Mouse (Mus musculus) kidney, embryonic 15.5 days (tissue): ENCODE data around the gene Abca3. TPM values are rescaled to one million over a fixed set of nuclear protein-coding genes. Genes with fewer than 3 reads are reported as not detected.

Source experiments
- ATAC-seq: fragments of 200-750 bp; cut with Nextera tagmentation; replicated peaks from 2 replicates; pipeline ENCODE4 v1.8.0; 2017; ENCODE audit warnings: moderate TSS enrichment; ENCODE audit not compliant: low FRiP score
- H3K27ac ChIP-seq: fragments of 300-500 bp; sonication (generic); 2 replicates; pipeline ENCODE4 v1.5.1; 2015; ENCODE audit warnings: mild to moderate bottlenecking, inconsistent platforms
- H3K27me3 ChIP-seq: fragments of 300-500 bp; sonication (generic); 2 replicates; pipeline ENCODE4 v1.6.1; 2015; ENCODE audit warnings: inconsistent platforms
- H3K36me3 ChIP-seq: fragments of 300-500 bp; sonication (generic); 2 replicates; pipeline ENCODE4 v1.6.1; 2015; ENCODE audit warnings: inconsistent platforms
- H3K4me1 ChIP-seq: fragments of 300-500 bp; sonication (generic); 2 replicates; pipeline ENCODE4 v1.6.1; 2015; ENCODE audit warnings: inconsistent platforms
- H3K4me2 ChIP-seq: fragments of 300-500 bp; sonication (generic); 2 replicates; pipeline ENCODE4 v1.6.1; 2015; ENCODE audit warnings: moderate library complexity, mild to moderate bottlenecking, inconsistent platforms
- H3K4me3 ChIP-seq: fragments of 300-500 bp; sonication (generic); replicated peaks from 2 replicates; pipeline ENCODE4 v1.5.1; 2015; ENCODE audit warnings: mild to moderate bottlenecking, inconsistent platforms
- H3K9ac ChIP-seq: fragments of 300-500 bp; sonication (generic); 2 replicates; pipeline ENCODE4 v1.6.1; 2015; ENCODE audit warnings: mild to moderate bottlenecking, inconsistent platforms
- H3K9me3 ChIP-seq: fragments of 300-500 bp; sonication (generic); replicated peaks from 2 replicates; pipeline ENCODE4 v1.6.1; 2016; ENCODE audit warnings: inconsistent platforms
- WGBS: fragments of 180-500 bp; shearing (Covaris S2); methylation state at CpG from one replicate; pipeline ENCODE4 v1.1.7; 2015; ENCODE audit warnings: mixed read lengths; 5-methylcytosine and 5-hydroxymethylcytosine counted together
- polyA plus RNA-seq: library from polyadenylated mRNA; unstranded; fragments of >200 nt; fragmentation: Nextera tagmentation; extraction: Ambion mirVana; gene quantifications from 2 replicates; pipeline ENCODE4 v1.2.1, GENCODE M21; 2015

Gene Abca3
- polyA plus RNA-seq, 1 experiment from 2014 or later, result 17.4 TPM

DNA sequence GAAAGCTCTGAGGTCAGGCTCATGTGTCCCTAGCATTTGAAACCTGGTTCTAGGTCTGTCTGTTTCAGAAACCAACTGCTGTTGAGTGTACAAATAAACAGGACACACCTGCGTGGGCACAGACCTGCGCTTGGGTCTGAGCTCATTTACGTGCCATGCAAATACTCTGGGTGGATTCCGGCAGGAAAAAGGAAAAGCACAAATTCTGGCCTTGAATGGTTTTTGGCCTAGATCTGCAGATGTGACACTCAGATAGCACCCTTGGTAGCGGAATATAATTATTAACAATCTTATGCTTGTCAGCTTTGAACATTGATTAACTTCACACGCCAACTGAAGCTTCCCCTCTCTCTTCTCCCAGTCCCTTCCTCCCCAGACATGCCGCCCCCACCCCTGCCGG, 3.5 kb downstream of the Abca3 start:
- 63% methylated on average over 8 of the region's 8 CpGs for WGBS

DNA sequence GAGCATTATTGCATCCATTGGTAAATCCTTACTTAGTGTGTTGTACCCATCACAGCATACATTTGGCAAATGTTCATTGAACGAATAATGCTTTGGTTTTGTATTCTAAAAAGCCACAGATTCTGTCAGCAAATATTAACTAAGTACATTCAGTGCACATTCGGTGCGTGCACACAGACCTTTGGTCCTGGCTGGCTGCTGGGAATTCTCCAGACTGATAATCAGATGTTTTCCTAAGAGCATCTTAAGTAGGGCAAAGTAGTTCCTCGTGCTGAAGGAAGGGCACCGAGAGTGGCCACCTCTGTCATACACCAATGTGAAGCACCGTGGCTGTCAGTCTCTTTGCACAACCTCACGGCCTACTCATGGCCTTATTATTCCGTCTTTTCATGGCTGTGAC, 7.3 kb downstream of the Abca3 start:
- Histone ChIP-seq H3K4me1 (peaks cover 8% of the 10 kb centered on the region; the same call in 1 of the 2 replicates), H3K36me3 (0 out of 2 replicates have a peak, but pooled peaks cover 1% of the 10 kb centered on the region), H3K4me3 (no peak overlapping the region), H3K27ac (0 out of 2 replicates have a peak overlapping the region, but pooled peaks have one; percentile 19), H3K9ac (no peak overlapping the region), H3K9me3 (no peaks in the 10 kb centered on the region), H3K27me3 (no peaks in the 10 kb centered on the region), H3K4me2 (no peak overlapping the region)
- no peak for ATAC-seq
- WGBS, result 91% methylated on average over 8 of the region's 8 CpGs

More for the DNA sequence above, 3.5 kb downstream of the Abca3 start:
- Histone ChIP-seq H3K4me1 (peaks cover 30% of the 10 kb centered on the region), H3K27me3 (peaks cover 14% of the 10 kb centered on the region), H3K4me3 (no peak overlapping the region), H3K9ac (no peak overlapping the region), H3K27ac (no peak overlapping the region), H3K36me3 (no peaks in the 10 kb centered on the region), H3K9me3 (no peaks in the 10 kb centered on the region), H3K4me2 (no peak overlapping the region)
- ATAC-seq, result no peak

DNA sequence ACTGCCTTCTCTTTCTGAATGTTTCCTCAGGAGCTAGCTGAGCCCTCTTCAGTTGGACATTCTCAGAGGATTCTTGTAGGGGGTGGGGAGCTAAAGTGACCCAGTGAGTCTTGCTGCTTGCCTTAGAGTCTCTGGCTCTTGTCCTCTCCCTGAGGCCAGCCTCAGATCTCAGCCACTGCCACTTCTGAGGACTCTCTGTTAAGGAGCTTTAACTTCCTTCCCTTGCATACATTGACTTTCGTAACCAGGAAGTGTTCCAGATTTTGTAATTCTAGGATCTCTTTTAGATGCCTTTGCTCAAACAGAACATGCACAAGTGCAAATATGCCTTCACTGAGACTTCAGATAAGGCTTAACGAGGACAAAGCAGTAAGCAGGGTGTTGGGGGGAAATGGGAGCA, 8.2 kb downstream of the Abca3 start:
- 0 out of 2 replicates have a peak overlapping the region, but pooled peaks have one; percentile 19 for H3K27ac ChIP-seq
- WGBS, result 76% methylated on average over 2 of the region's 2 CpGs

DNA sequence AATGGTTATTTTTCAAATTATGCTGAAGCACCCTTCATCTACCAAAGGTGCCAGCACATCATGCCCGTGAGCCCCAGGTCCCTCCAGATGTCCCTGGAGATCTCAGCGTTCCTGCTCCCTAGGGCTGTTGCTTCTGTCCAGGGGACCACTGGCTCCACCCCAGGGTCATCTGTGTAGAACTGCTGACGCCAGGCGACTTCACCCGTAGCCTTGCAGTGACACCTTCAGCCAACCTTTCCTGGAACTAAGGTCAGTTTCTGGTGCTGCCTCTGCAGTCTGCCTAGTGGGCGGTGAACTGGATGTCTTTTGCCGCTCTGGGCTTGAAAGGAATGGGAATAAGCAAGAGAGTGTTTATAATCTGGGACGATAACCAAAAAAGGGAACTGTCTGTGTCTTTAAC, 9.1 kb downstream of the Abca3 start:
- 0 out of 2 replicates have a peak, but pooled peaks have one; percentile 15 for ATAC-seq
- Histone ChIP-seq H3K4me3 (no peak overlapping the region), H3K27ac (no peak overlapping the region), H3K9ac (no peak overlapping the region), H3K27me3 (no peaks in the 10 kb centered on the region), H3K36me3 (peaks cover 3% of the 10 kb centered on the region; the same call in 1 of the 2 replicates), H3K4me1 (peaks cover 8% of the 10 kb centered on the region; the same call in 1 of the 2 replicates), H3K9me3 (no peaks in the 10 kb centered on the region), H3K4me2 (no peak overlapping the region)
- WGBS, result 81% methylated on average over 8 of the region's 8 CpGs

More for the DNA sequence above, 8.2 kb downstream of the Abca3 start:
- Histone ChIP-seq H3K36me3 (0 out of 2 replicates have a peak, but pooled peaks cover 3% of the 10 kb centered on the region), H3K4me1 (peaks cover 8% of the 10 kb centered on the region; the same call in 1 of the 2 replicates), H3K27me3 (no peaks in the 10 kb centered on the region), H3K9me3 (no peaks in the 10 kb centered on the region), H3K4me2 (no peak overlapping the region), H3K4me3 (no peak overlapping the region), H3K9ac (no peak overlapping the region)
- no peak for ATAC-seq

DNA sequence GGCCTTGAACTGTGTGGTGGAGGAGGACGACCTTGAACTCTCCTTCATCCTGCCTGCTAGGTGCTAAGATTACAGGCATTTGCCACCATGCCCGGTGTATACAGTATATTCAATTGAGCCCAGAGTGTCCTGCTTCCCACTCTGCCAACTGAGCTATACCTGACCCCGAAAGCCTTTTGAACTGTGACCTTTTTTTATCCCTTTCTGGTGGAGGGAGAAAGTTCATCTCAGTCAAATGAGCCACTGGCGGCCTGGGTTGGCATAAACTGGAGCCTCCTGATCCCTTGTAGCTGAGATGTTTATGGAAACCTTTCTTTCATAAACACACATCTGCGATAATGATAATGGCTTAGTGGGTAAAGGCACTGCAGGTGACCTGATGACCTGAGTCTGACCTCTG, 9.5 kb downstream of the Abca3 start:
- ATAC-seq, result no peak
- WGBS, result 82% methylated on average over 5 of the region's 5 CpGs
- Histone ChIP-seq H3K27ac (no peak overlapping the region), H3K9ac (no peak overlapping the region), H3K4me2 (no peak overlapping the region), H3K9me3 (no peaks in the 10 kb centered on the region), H3K4me3 (no peak overlapping the region), H3K27me3 (no peaks in the 10 kb centered on the region), H3K36me3 (peaks cover 7% of the 10 kb centered on the region; the same call in 1 of the 2 replicates), H3K4me1 (peaks cover 8% of the 10 kb centered on the region; the same call in 1 of the 2 replicates)

DNA sequence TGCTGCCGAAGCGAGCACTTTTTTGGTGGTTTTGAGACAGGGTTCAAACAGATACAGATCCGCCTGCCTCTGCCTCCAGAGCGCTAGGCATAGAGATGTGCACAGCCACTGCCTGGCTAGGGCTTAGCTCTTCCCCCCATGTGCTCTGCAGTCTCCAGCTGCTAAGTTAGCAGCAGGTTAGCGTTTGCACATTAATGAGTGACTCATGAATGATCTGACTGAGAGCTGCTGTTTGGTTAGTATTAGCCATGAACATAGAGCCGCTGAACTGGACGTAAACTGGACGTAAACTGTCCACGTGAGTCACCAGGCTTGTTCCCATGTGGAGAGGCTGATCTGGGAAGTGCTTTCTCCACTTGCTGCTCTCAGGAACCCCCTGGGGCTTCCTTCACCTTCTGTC, 10.8 kb downstream of the Abca3 start:
- H3K4me1 ChIP-seq, result 0 out of 2 replicates have a peak, but pooled peaks cover 8% of the 10 kb centered on the region
- no peak overlapping the region for H3K27ac ChIP-seq

DNA sequence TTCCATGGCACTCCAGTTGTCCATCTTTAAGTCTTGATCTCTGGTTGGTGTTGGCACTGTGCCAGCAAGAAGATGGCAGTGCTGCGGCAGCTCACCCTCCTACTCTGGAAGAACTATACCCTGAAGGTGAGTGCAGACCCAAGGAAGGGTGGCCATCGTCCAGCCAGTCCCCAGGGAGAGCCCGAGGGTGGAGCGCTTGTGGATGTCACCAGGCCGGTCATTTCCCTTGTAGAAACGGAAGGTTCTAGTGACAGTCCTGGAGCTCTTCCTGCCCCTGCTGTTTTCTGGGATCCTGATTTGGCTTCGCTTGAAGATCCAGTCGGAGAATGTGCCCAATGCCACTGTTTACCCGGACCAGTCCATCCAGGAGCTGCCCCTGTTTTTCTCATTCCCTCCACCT, 12.7 kb downstream of the Abca3 start:
- WGBS, result 89% methylated on average over 9 of the region's 9 CpGs
- Histone ChIP-seq H3K4me3 (no peak overlapping the region), H3K27me3 (no peaks in the 10 kb centered on the region), H3K36me3 (peaks cover 20% of the 10 kb centered on the region), H3K9me3 (no peaks in the 10 kb centered on the region), H3K4me1 (0 out of 2 replicates have a peak, but pooled peaks cover 7% of the 10 kb centered on the region), H3K9ac (no peak overlapping the region), H3K4me2 (no peak overlapping the region), H3K27ac (no peak overlapping the region)
- no peak for ATAC-seq

More for the DNA sequence above, 10.8 kb downstream of the Abca3 start:
- no peak overlapping the region for H3K4me2 ChIP-seq
- 69% methylated on average over 9 of the region's 9 CpGs for WGBS
- H3K9me3 ChIP-seq, result no peaks in the 10 kb centered on the region
- peak; percentile 88 for ATAC-seq
- peaks cover 18% of the 10 kb centered on the region for H3K36me3 ChIP-seq
- no peak overlapping the region for H3K9ac ChIP-seq
- H3K27me3 ChIP-seq, result no peaks in the 10 kb centered on the region
- no peak overlapping the region for H3K4me3 ChIP-seq

DNA sequence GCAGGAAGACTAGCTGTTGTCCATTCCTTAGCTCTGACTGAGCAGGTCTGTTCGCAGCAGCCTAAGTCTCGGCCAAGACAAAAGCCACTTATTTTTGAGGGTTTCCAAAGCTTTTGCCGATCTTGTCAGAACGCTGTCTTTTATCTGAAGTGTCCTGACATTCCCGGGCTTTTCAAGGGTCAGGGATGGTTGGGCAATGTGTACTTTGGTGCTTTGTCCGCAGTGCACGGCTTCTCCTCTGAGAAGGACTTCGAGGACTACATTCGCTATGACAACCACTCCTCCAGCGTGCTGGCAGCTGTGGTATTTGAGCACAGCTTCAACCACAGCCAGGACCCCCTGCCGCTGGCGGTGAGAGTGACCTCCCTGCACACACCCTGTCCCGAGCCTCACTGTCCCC, 14.1 kb downstream of the Abca3 start:
- Histone ChIP-seq H3K27me3 (no peaks in the 10 kb centered on the region), H3K36me3 (peaks cover 20% of the 10 kb centered on the region), H3K4me2 (no peak overlapping the region), H3K27ac (no peak overlapping the region), H3K9me3 (no peaks in the 10 kb centered on the region), H3K9ac (no peak overlapping the region), H3K4me1 (0 out of 2 replicates have a peak, but pooled peaks cover 4% of the 10 kb centered on the region), H3K4me3 (no peak overlapping the region)
- WGBS, result 77% methylated on average over 13 of the region's 13 CpGs
- no peak for ATAC-seq

DNA sequence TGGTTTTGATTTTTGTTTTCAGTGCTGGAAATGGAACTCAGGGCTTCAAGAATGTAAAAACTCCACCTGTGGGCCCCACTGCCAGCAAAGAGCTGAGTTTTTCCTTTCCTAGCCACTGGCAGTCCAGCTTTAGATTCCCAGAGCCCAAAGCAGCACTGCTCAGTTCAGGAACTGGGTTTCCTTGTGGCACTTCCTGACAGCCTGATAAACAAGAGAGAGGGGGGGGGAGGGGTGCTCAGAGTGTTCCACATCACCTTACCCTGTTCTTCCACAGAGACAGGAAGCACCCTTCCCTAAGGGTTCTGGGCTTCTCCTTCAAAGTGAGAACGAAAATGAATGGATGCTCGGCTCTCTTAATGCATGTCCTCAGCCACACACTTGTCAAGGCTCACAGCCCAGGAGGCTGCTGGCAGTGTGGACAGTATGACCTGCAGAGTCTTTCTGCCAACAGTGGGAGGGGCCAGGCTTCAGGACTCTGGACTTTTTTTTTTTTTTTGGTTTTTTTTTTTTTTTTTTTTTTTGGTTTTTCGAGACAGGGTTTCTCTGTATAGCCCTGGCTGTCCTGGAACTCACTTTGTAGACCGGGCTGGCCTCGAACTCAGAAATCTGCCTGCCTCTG, 23.5 kb downstream of the Abca3 start:
- Histone ChIP-seq H3K9me3 (no peaks in the 10 kb centered on the region), H3K36me3 (peaks cover 33% of the 10 kb centered on the region), H3K4me1 (no peaks in the 10 kb centered on the region), H3K27ac (no peak overlapping the region), H3K4me3 (no peak overlapping the region), H3K9ac (no peak overlapping the region), H3K4me2 (no peak overlapping the region), H3K27me3 (no peaks in the 10 kb centered on the region)
- 69% methylated on average over 5 of the region's 5 CpGs for WGBS
- ATAC-seq, result no peak

DNA sequence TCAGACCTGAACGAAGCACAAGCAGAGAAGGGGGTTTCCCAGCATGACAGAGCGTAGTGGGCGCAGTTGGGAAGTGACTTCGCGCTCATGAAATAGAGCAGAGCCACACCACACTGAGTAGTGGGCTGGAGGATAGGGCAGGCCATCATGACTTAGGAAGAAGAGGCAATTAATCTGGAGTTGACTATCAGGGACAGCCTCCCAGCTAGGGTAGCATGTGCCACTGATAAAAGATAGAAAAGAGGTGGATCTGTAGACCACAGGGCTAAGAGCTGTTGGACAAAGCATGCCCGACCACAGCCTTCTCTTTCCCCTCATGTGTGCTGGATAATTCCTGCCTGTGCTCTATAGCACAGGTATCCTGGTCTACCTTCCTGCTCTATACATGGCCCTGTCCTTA, 24.1 kb downstream of the Abca3 start:
- no peak overlapping the region for H3K4me3 ChIP-seq
- no peaks in the 10 kb centered on the region for H3K27me3 ChIP-seq
- no peak overlapping the region for H3K4me2 ChIP-seq
- no peaks in the 10 kb centered on the region for H3K4me1 ChIP-seq
- H3K36me3 ChIP-seq, result peaks cover 33% of the 10 kb centered on the region
- no peak overlapping the region for H3K9ac ChIP-seq
- 92% methylated on average over 6 of the region's 6 CpGs for WGBS
- H3K27ac ChIP-seq, result no peak overlapping the region
- H3K9me3 ChIP-seq, result no peaks in the 10 kb centered on the region
- ATAC-seq, result no peak

DNA sequence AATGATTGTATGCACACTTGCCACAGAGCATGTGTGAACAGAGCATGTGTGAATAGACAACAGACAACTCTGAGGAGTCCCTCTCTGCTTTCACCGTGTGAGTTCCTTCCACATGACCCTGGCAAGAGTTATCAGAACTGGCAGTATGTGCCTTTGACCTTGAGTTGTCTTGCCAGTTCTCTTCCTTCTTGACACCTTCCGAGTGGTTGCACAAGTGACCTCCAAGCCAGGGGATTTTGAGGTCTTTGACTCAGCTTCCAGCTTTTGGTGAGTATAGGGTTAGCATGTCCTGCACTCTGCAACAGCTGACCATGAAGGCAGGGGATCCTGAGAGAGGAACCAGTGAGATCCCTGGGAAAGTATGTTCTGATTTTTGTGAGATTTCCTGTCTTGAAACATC, 26.7 kb downstream of the Abca3 start:
- Histone ChIP-seq H3K4me2 (no peak overlapping the region), H3K4me3 (no peak overlapping the region), H3K4me1 (no peaks in the 10 kb centered on the region), H3K9me3 (no peaks in the 10 kb centered on the region), H3K36me3 (peaks cover 30% of the 10 kb centered on the region), H3K27me3 (no peaks in the 10 kb centered on the region), H3K9ac (no peak overlapping the region), H3K27ac (no peak overlapping the region)
- ATAC-seq, result no peak
- 85% methylated on average over 2 of the region's 2 CpGs for whole genome bisulfite sequencing

DNA sequence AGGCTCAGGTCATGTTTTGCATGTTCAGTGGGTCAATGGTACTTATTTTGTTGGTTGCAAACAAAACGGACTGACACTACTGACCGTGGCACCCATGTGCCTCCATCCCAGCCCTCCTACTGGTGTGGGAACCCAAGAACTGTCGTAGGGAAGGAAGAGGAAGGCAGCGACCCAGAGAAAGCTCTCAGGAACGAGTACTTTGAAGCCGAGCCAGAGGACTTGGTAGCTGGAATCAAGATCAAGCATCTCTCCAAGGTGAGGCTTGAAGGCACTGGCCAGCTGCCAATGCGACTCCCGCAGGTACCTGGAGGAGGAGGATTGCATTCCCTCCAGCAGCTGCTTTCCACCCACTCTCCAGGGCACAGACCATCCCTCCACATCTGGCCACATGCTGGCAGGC, 32.0 kb downstream of the Abca3 start:
- H3K27me3 ChIP-seq, result no peaks in the 10 kb centered on the region
- H3K4me1 ChIP-seq, result no peaks in the 10 kb centered on the region
- H3K27ac ChIP-seq, result no peak overlapping the region
- no peak overlapping the region for H3K4me2 ChIP-seq
- no peak for ATAC-seq
- no peak overlapping the region for H3K4me3 ChIP-seq
- no peak overlapping the region for H3K9ac ChIP-seq
- H3K9me3 ChIP-seq, result no peaks in the 10 kb centered on the region
- WGBS, result 63% methylated on average over 8 of the region's 8 CpGs
- H3K36me3 ChIP-seq, result peaks cover 31% of the 10 kb centered on the region
